Mouse (Mus musculus) intestine, embryonic 14.5 days (tissue): ENCODE data around the gene Gm11634. TPM values are rescaled to one million over a fixed set of nuclear protein-coding genes. Genes with fewer than 3 reads are reported as not detected.
"Not testable (repeated sequence)": the region's sequence is repeated elsewhere in the genome, so short reads cannot be mapped to it uniquely, and the experiment has no call there.

Experiments used
- ATAC-seq: fragments of 200-750 bp; cut with Nextera tagmentation; replicated peaks from 2 replicates; pipeline ENCODE4 v1.8.0; 2017; ENCODE audit warnings: low read depth, moderate number of reproducible peaks, moderate TSS enrichment, moderate library complexity; ENCODE audit not compliant: low FRiP score, low TSS enrichment
- DNase-seq: peaks from one replicate; pipeline ENCODE4 v3.0.0-alpha.2; 2018; ENCODE audit warnings: low spot score
- H3K27ac ChIP-seq: fragments of 300-500 bp; sonication (generic); 2 replicates; pipeline ENCODE4 v1.5.1; 2014; ENCODE audit warnings: low read depth, mild to moderate bottlenecking, control low read depth
- H3K27me3 ChIP-seq: fragments of 300-500 bp; sonication (generic); replicated peaks from 2 replicates; pipeline ENCODE4 v1.6.1; 2014; ENCODE audit warnings: low read length, control low read depth; ENCODE audit not compliant: control insufficient read depth, insufficient read depth
- H3K36me3 ChIP-seq: fragments of 300-500 bp; sonication (generic); 2 replicates; pipeline ENCODE4 v1.6.1; 2014; ENCODE audit warnings: low read length, control low read depth; ENCODE audit not compliant: control insufficient read depth, insufficient read depth
- H3K4me1 ChIP-seq: fragments of 300-500 bp; sonication (generic); replicated peaks from 2 replicates; pipeline ENCODE4 v1.6.1; 2014; ENCODE audit warnings: low read length, control low read depth, mixed read lengths; ENCODE audit not compliant: control insufficient read depth, insufficient read depth
- H3K4me2 ChIP-seq: fragments of 300-500 bp; sonication (generic); 2 replicates; pipeline ENCODE4 v1.6.1; 2014; ENCODE audit warnings: low read length
- H3K4me3 ChIP-seq: fragments of 300-500 bp; sonication (generic); 2 replicates; pipeline ENCODE4 v1.5.1; 2014; ENCODE audit warnings: low read depth, low read length, control low read depth, mixed read lengths
- H3K9ac ChIP-seq: fragments of 300-500 bp; sonication (generic); 2 replicates; pipeline ENCODE4 v1.6.1; 2014; ENCODE audit warnings: mild to moderate bottlenecking, low read length
- H3K9me3 ChIP-seq: fragments of 300-500 bp; sonication (generic); 2 replicates; pipeline ENCODE4 v1.6.1; 2016; ENCODE audit warnings: low read length, control low read depth; ENCODE audit not compliant: control insufficient read depth
- WGBS: fragments of 180-500 bp; shearing (Covaris S2); extraction: QIAGEN DNeasy Blood & Tissue Kit; methylation state at CpG from one replicate; pipeline ENCODE4 v1.1.7; 2014; 5-methylcytosine and 5-hydroxymethylcytosine counted together
- polyA plus RNA-seq: library from polyadenylated mRNA; unstranded; fragments of >200 nt; fragmentation: Nextera tagmentation; extraction: Ambion mirVana; gene quantifications from 2 replicates; pipeline ENCODE4 v1.2.1, GENCODE M21; 2014

Gene Gm11634
- polyA plus RNA-seq, 1 experiment from 2014 or later, result not detected

- DNase-seq, result no peak
- WGBS, result 91% methylated on average over 10 of the region's 10 CpGs
- no peaks in the 10 kb centered on the region for H3K4me1 ChIP-seq
Observed at GRCm38 (mm10) chr11:101587676-101588075, 11.4 kb downstream of the Gm11634 start.

GRCm38 (mm10) chr11:101585805-101586204, 13.3 kb downstream of the Gm11634 start:
- Histone ChIP-seq H3K9ac (no peak overlapping the region), H3K4me1 (no peaks in the 10 kb centered on the region), H3K27ac (no peak overlapping the region), H3K4me2 (no peak overlapping the region), H3K36me3 (peaks cover 4% of the 10 kb centered on the region), H3K4me3 (no peak overlapping the region), H3K9me3 (no peaks in the 10 kb centered on the region), H3K27me3 (no peaks in the 10 kb centered on the region)
- DNase-seq (no peak), ATAC-seq (no peak)
- 76% methylated on average over 4 of the region's 4 CpGs for WGBS

More at GRCm38 (mm10) chr11:101587676-101588075, 11.4 kb downstream of the Gm11634 start:
- Histone ChIP-seq H3K4me3 (no peak overlapping the region), H3K4me2 (no peak overlapping the region), H3K27me3 (no peaks in the 10 kb centered on the region), H3K36me3 (no peaks in the 10 kb centered on the region), H3K9ac (no peak overlapping the region), H3K9me3 (no peaks in the 10 kb centered on the region), H3K27ac (no peak overlapping the region)
- ATAC-seq, result no peak

GRCm38 (mm10) chr11:101585031-101585430, 14.0 kb downstream of the Gm11634 start:
- not testable (repeated sequence) for H3K4me2 ChIP-seq, H3K9me3 ChIP-seq, H3K27ac ChIP-seq, H3K9ac ChIP-seq, H3K4me3 ChIP-seq, DNase-seq, H3K4me1 ChIP-seq, H3K27me3 ChIP-seq, ATAC-seq
- peaks cover 12% of the 10 kb centered on the region for H3K36me3 ChIP-seq
- WGBS, result 100% methylated on average over 1 of the region's 1 CpGs

GRCm38 (mm10) chr11:101583205-101583604, 15.9 kb downstream of the Gm11634 start:
- ATAC-seq, result no peak
- no peak overlapping the region for H3K4me3 ChIP-seq
- H3K9me3 ChIP-seq, result no peaks in the 10 kb centered on the region
- H3K4me2 ChIP-seq, result no peak overlapping the region
- WGBS, result 87% methylated on average over 2 of the region's 2 CpGs
- no peaks in the 10 kb centered on the region for H3K27me3 ChIP-seq
- no peak for DNase-seq
- peaks cover 29% of the 10 kb centered on the region for H3K36me3 ChIP-seq
- no peaks in the 10 kb centered on the region for H3K4me1 ChIP-seq
- no peak overlapping the region for H3K27ac ChIP-seq
- no peak overlapping the region for H3K9ac ChIP-seq

- Histone ChIP-seq H3K4me2 (peak within 1 kb of the TSS; percentile 64), H3K9me3 (no peaks in the 10 kb centered on the region), H3K27me3 (no peaks in the 10 kb centered on the region), H3K4me3 (peak within 1 kb of the TSS; percentile 44), H3K27ac (0 out of 2 replicates have a peak within 1 kb of the TSS, but pooled peaks have one; percentile 6), H3K4me1 (no peaks in the 10 kb centered on the region), H3K36me3 (peaks cover 38% of the 10 kb centered on the region), H3K9ac (peak within 1 kb of the TSS; percentile 49; the same call in 1 of the 2 replicates)
- peak; percentile 82 for ATAC-seq
- WGBS, result 17% methylated on average over 30 of the region's 31 CpGs
- peak; percentile 85 for DNase-seq
Observed at GRCm38 (mm10) chr11:101582054-101583035, 16.7 kb downstream of the Gm11634 start, which contains the start of gene Tmem106a. TSS of gene Tmem106a (plus strand) at chr11:101582242.

GRCm38 (mm10) chr11:101581081-101581764, 17.8 kb downstream of the Gm11634 start:
- H3K27me3 ChIP-seq, result no peaks in the 10 kb centered on the region
- no peak overlapping the region for H3K27ac ChIP-seq
- WGBS, result 71% methylated on average over 6 of the region's 6 CpGs

GRCm38 (mm10) chr11:101576116-101576515, 22.9 kb downstream of the Gm11634 start:
- no peaks in the 10 kb centered on the region for H3K4me1 ChIP-seq
- H3K4me2 ChIP-seq, result no peak overlapping the region
- no peaks in the 10 kb centered on the region for H3K27me3 ChIP-seq
- 83% methylated on average over 6 of the region's 6 CpGs for WGBS
- ATAC-seq (no peak), DNase-seq (no peak)
- H3K4me3 ChIP-seq, result no peak overlapping the region
- H3K27ac ChIP-seq, result no peak overlapping the region
- H3K9ac ChIP-seq, result no peak overlapping the region
- H3K36me3 ChIP-seq, result peaks cover 99% of the 10 kb centered on the region
- H3K9me3 ChIP-seq, result no peaks in the 10 kb centered on the region

More at GRCm38 (mm10) chr11:101581081-101581764, 17.8 kb downstream of the Gm11634 start:
- H3K9ac ChIP-seq, result no peak overlapping the region
- no peaks in the 10 kb centered on the region for H3K9me3 ChIP-seq
- H3K4me1 ChIP-seq, result no peaks in the 10 kb centered on the region
- peak overlapping the region; percentile 64; the same call in 1 of the 2 replicates for H3K4me2 ChIP-seq
- peaks cover 49% of the 10 kb centered on the region for H3K36me3 ChIP-seq
- DNase-seq (no peak), ATAC-seq (no peak)
- H3K4me3 ChIP-seq, result no peak overlapping the region

- DNase-seq, result no peak
- H3K36me3 ChIP-seq, result peaks cover 90% of the 10 kb centered on the region
- H3K4me1 ChIP-seq, result no peaks in the 10 kb centered on the region
- 83% methylated on average over 3 of the region's 3 CpGs for WGBS
- no peak for ATAC-seq
- no peak overlapping the region for H3K4me3 ChIP-seq
- no peaks in the 10 kb centered on the region for H3K27me3 ChIP-seq
- no peak overlapping the region for H3K9ac ChIP-seq
- no peaks in the 10 kb centered on the region for H3K9me3 ChIP-seq
- no peak overlapping the region for H3K4me2 ChIP-seq
- no peak overlapping the region for H3K27ac ChIP-seq
Observed at GRCm38 (mm10) chr11:101568421-101568820, 30.6 kb downstream of the Gm11634 start.
